Mouse (Mus musculus) forebrain, embryonic 11.5 days (tissue): ENCODE results near the gene Grin1. TPM values are rescaled to one million over a fixed set of nuclear protein-coding genes. Genes with fewer than 3 reads are reported as not detected.
"Not testable (repeated sequence)": the region's sequence is repeated elsewhere in the genome, so short reads cannot be mapped to it uniquely, and the experiment has no call there.

Source experiments
- ATAC-seq: fragments of 200-750 bp; cut with Nextera tagmentation; replicated peaks from 2 replicates; pipeline ENCODE4 v1.8.0; 2017; ENCODE audit warnings: moderate TSS enrichment; ENCODE audit not compliant: low FRiP score
- DNase-seq: peaks from one replicate; pipeline ENCODE4 v3.0.0-alpha.2; 2017; ENCODE audit warnings: low spot score
- H3K27ac ChIP-seq: fragments of 300-500 bp; sonication (generic); 2 replicates; pipeline ENCODE4 v1.5.1; 2014; ENCODE audit warnings: low read depth, low read length
- H3K27me3 ChIP-seq: fragments of 300-500 bp; sonication (generic); 2 replicates; pipeline ENCODE4 v1.6.1; 2014; ENCODE audit warnings: mild to moderate bottlenecking, low read length, mixed read lengths; ENCODE audit not compliant: control insufficient read depth, insufficient read depth
- H3K36me3 ChIP-seq: fragments of 300-500 bp; sonication (generic); 2 replicates; pipeline ENCODE4 v1.6.1; 2014; ENCODE audit warnings: mild to moderate bottlenecking, low read length, moderate library complexity, mixed read lengths; ENCODE audit not compliant: control insufficient read depth, insufficient read depth
- H3K4me1 ChIP-seq: fragments of 300-500 bp; sonication (generic); replicated peaks from 2 replicates; pipeline ENCODE4 v1.6.1; 2014; ENCODE audit warnings: low read length, mixed read lengths; ENCODE audit not compliant: control insufficient read depth, insufficient read depth
- H3K4me2 ChIP-seq: fragments of 300-500 bp; sonication (generic); 2 replicates; pipeline ENCODE4 v1.6.1; 2014; ENCODE audit warnings: low read depth, mild to moderate bottlenecking, low read length, moderate library complexity, mixed read lengths; ENCODE audit not compliant: severe bottlenecking
- H3K4me3 ChIP-seq: fragments of 300-500 bp; sonication (generic); 2 replicates; pipeline ENCODE4 v1.5.1; 2014; ENCODE audit warnings: low read depth, low read length
- H3K9ac ChIP-seq: fragments of 300-500 bp; sonication (generic); 2 replicates; pipeline ENCODE4 v1.6.1; 2014; ENCODE audit warnings: low read length
- H3K9me3 ChIP-seq: fragments of 300-500 bp; sonication (generic); 2 replicates; pipeline ENCODE4 v1.6.1; 2016; ENCODE audit warnings: low read length, mixed read lengths; ENCODE audit not compliant: control insufficient read depth
- whole genome bisulfite sequencing: fragments of 180-500 bp; shearing (Covaris S2); extraction: QIAGEN DNeasy Blood & Tissue Kit; methylation state at CpG from one replicate; pipeline ENCODE4 v1.1.7; 2014; 5-methylcytosine and 5-hydroxymethylcytosine counted together
- polyA plus RNA-seq: library from polyadenylated mRNA; unstranded; fragments of >200 nt; fragmentation: Nextera tagmentation; extraction: Ambion mirVana; gene quantifications from 2 replicates; pipeline ENCODE4 v1.2.1, GENCODE M21; 2014

Gene Grin1
- polyA plus RNA-seq, 1 experiment from 2014 or later: 2.1 TPM

- peaks cover 16% of the 10 kb centered on the region for H3K4me1 ChIP-seq
- peak within 1 kb of the TSS; percentile 63 for H3K9ac ChIP-seq
- H3K27me3 ChIP-seq: peaks cover 16% of the 10 kb centered on the region
- H3K4me2 ChIP-seq: peak within 1 kb of the TSS; percentile 100
- peak within 1 kb of the TSS; percentile 77 for H3K4me3 ChIP-seq
- DNase-seq (peak; percentile 94), ATAC-seq (peak; percentile 99)
- H3K36me3 ChIP-seq: no peaks in the 10 kb centered on the region
- under 1% methylated on average over 38 of the region's 39 CpGs for WGBS
- no peaks in the 10 kb centered on the region for H3K9me3 ChIP-seq
- H3K27ac ChIP-seq: no peak within 1 kb of the TSS
These were observed 56.7 kb downstream of the Grin1 start, which contains the start of gene Tprn for GRCm38 (mm10) chr2:25262291-25262767. TSS of gene Tprn (plus strand) at chr2:25262618.

GRCm38 (mm10) chr2:25261870-25262269 lies 57.1 kb downstream of the Grin1 start:
- ATAC-seq: peak; percentile 6; the same call in 1 of the 2 replicates
- Histone ChIP-seq H3K4me1 (peaks cover 16% of the 10 kb centered on the region), H3K27ac (no peak overlapping the region), H3K9me3 (no peaks in the 10 kb centered on the region), H3K9ac (peak overlapping the region; percentile 28; the same call in 1 of the 2 replicates), H3K4me3 (peak overlapping the region; percentile 77), H3K4me2 (peak overlapping the region; percentile 100), H3K36me3 (no peaks in the 10 kb centered on the region), H3K27me3 (peaks cover 16% of the 10 kb centered on the region)
- WGBS: 46% methylated on average over 10 of the region's 12 CpGs
- no peak for DNase-seq

GRCm38 (mm10) chr2:25258887-25259286 lies 60.1 kb downstream of the Grin1 start:
- no peak overlapping the region for H3K4me3 ChIP-seq
- ATAC-seq (no peak), DNase-seq (no peak)
- peaks cover 22% of the 10 kb centered on the region for H3K4me1 ChIP-seq
- H3K27me3 ChIP-seq: peaks cover 10% of the 10 kb centered on the region
- WGBS: 49% methylated on average over 2 of the region's 2 CpGs
- no peak overlapping the region for H3K27ac ChIP-seq
- no peak overlapping the region for H3K9ac ChIP-seq
- no peaks in the 10 kb centered on the region for H3K36me3 ChIP-seq
- H3K9me3 ChIP-seq: no peaks in the 10 kb centered on the region
- H3K4me2 ChIP-seq: no peak overlapping the region

DNA sequence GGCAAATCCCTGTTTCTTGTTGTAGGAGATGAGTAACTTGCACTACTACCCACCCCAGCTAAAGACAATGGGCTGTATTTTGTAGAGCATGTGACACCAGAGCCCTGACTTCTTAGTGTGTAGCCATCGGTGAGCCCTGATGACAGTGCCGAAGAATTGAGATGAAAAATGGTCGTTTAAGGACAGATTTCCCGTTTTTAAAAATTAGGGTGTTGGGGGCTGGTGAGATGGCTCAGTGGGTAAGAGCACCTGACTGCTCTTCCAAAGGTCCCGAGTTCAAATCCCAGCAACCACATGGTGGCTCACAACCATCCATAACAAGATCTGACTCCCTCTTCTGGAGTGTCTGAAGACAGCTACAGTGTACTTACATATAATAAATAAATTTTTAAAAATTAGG lies 61.7 kb downstream of the Grin1 start:
- H3K4me1 ChIP-seq: peaks cover 11% of the 10 kb centered on the region
- DNase-seq, H3K36me3 ChIP-seq, H3K4me2 ChIP-seq, H3K9ac ChIP-seq, H3K27ac ChIP-seq, H3K27me3 ChIP-seq, H3K4me3 ChIP-seq, ATAC-seq, H3K9me3 ChIP-seq: not testable (repeated sequence)
- 89% methylated on average over 5 of the region's 5 CpGs for WGBS

- not testable (repeated sequence) for DNase-seq, H3K9ac ChIP-seq, H3K36me3 ChIP-seq, H3K27ac ChIP-seq, H3K9me3 ChIP-seq, H3K27me3 ChIP-seq, ATAC-seq
- H3K4me2 ChIP-seq: peak overlapping the region; percentile 95; the same call in 1 of the 2 replicates
- H3K4me3 ChIP-seq: peak overlapping the region; percentile 97
- H3K4me1 ChIP-seq: peaks cover 11% of the 10 kb centered on the region
- 63% methylated on average over 10 of the region's 12 CpGs for WGBS
These were observed 62.4 kb downstream of the Grin1 start for GRCm38 (mm10) chr2:25256443-25257109.

- Histone ChIP-seq H3K27ac (peak within 1 kb of the TSS; percentile 37), H3K9me3 (no peaks in the 10 kb centered on the region), H3K4me3 (peak within 1 kb of the TSS; percentile 97), H3K36me3 (no peaks in the 10 kb centered on the region), H3K9ac (peak within 1 kb of the TSS; percentile 83), H3K4me1 (peaks cover 11% of the 10 kb centered on the region), H3K27me3 (no peaks in the 10 kb centered on the region), H3K4me2 (peak within 1 kb of the TSS; percentile 95)
- under 1% methylated on average over 39 of the region's 39 CpGs for WGBS
- DNase-seq: peak; percentile 97
- peak; percentile 94 for ATAC-seq
These were observed 63.7 kb downstream of the Grin1 start, which contains the start of gene Tmem203 for GRCm38 (mm10) chr2:25255284-25255779. TSS of gene Tmem203 (plus strand) at chr2:25255439.

DNA sequence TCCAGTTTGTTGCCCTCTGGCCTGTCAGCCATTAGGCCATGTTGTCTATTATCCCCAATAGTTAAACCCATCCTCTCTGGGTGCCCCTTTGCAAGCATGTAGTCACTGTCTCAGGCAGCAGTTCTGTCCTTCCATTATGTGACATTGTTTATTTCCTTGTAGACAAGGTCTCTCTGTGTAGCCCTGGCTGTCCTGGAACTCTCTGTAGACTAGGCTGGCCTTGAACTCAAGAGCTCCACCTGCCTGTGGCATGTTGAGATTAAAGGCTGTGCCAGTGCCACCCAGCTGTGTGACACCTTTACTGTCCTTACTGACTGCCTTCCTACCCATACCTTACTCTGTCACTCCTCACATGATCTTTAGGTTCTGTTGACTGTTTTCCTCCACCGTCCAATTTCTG lies 66.7 kb downstream of the Grin1 start:
- no peak overlapping the region for H3K4me2 ChIP-seq
- H3K9ac ChIP-seq: no peak overlapping the region
- peaks cover 3% of the 10 kb centered on the region; the same call in 1 of the 2 replicates for H3K36me3 ChIP-seq
- no peak overlapping the region for H3K4me3 ChIP-seq
- no peak overlapping the region for H3K27ac ChIP-seq
- no peaks in the 10 kb centered on the region for H3K27me3 ChIP-seq
- DNase-seq (no peak), ATAC-seq (no peak)
- no peaks in the 10 kb centered on the region for H3K9me3 ChIP-seq
- WGBS: 85% methylated on average over 1 of the region's 1 CpGs
- peaks cover 11% of the 10 kb centered on the region for H3K4me1 ChIP-seq

GRCm38 (mm10) chr2:25246183-25247072 lies 72.6 kb downstream of the Grin1 start, which contains the start of gene AL732309.1:
TSS of gene AL732309.1 (minus strand) at chr2:25246863.
- Histone ChIP-seq H3K9me3 (no peaks in the 10 kb centered on the region), H3K9ac (no peak within 1 kb of the TSS), H3K4me1 (no peaks in the 10 kb centered on the region; the same call in 1 of the 2 replicates), H3K4me2 (no peak within 1 kb of the TSS), H3K36me3 (peaks cover 3% of the 10 kb centered on the region; the same call in 1 of the 2 replicates), H3K27ac (no peak within 1 kb of the TSS), H3K27me3 (peaks cover 3% of the 10 kb centered on the region; the same call in 1 of the 2 replicates), H3K4me3 (no peak within 1 kb of the TSS)
- DNase-seq: no peak
- WGBS: 90% methylated on average over 10 of the region's 10 CpGs
- no peak for ATAC-seq
